Mouse (Mus musculus) 3T3-L1 (cell line): ENCODE data around the gene Mlh1.

Experiments used
- DNase-seq: peaks from one replicate; pipeline ENCODE4 v3.0.0-alpha.2; 2015; ENCODE audit warnings: low read depth, low spot score

Mlh1 gene

DNA sequence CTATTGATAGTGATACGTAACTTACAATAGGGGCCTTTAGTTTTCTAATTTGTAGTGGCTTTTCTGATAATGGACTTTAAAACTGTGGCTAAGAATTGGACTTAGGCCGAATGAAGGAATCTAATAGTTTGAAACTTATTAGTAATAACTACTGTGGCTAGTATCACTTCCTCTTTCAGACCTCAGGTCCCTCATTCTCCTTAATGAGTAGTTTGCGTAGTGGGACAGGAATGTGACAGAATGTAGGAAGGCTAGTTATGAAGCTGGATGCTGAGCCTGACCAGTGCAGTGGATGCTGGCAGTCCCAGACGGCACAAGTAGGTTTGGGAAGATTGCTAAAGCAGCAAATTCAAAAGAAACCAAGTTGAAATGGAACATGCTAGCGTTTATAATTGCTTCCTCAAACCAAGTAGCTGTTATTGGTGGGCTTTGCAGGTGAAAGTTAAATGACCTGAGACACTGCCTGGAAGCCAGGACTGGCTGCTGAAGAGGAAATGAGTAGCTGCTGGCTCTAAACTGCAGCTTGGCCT lies 51.0 kb downstream of the Mlh1 start:
- DNase-seq = no peak

DNA sequence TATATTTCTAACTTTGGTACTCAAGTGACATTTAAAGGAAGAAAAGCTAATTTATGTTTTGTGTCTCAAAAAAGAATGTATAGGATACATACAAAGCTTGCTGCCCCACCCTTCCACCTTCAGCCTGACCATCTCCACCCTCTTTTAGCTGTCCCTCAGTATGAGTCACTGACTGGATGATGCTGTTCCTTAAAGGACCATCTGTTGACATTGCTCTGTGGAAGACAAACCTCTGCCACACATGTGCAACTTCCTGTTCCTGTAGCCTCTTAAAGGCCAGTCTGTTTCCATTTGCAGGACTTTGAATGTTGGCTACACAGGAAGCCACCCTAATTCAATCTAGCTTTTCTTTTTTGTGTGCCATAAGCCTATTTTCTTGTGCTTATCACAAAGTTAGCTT lies 55.2 kb downstream of the Mlh1 start:
- peak; percentile 36 for DNase-seq

DNA sequence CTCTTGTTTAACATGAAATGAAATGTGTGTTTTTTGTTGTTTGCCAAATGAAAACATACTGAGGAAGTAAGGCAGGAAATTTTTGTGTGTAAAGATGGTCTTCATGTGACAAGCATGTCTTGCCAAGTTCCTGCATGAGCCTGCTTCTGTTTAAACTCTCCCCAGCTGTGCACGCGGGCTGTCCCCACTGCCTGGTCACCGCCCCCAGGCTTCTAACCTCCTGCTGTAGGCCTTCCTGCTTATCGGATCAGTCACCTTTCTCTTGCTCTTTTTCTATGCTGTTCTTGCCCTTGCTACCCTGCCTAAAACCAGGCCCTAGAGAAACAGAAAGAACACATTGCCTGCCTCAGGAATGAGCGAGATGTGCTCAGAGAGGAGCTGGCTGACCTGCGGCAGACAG lies 58.1 kb downstream of the Mlh1 start:
- peak; percentile 20 for DNase-seq

DNA sequence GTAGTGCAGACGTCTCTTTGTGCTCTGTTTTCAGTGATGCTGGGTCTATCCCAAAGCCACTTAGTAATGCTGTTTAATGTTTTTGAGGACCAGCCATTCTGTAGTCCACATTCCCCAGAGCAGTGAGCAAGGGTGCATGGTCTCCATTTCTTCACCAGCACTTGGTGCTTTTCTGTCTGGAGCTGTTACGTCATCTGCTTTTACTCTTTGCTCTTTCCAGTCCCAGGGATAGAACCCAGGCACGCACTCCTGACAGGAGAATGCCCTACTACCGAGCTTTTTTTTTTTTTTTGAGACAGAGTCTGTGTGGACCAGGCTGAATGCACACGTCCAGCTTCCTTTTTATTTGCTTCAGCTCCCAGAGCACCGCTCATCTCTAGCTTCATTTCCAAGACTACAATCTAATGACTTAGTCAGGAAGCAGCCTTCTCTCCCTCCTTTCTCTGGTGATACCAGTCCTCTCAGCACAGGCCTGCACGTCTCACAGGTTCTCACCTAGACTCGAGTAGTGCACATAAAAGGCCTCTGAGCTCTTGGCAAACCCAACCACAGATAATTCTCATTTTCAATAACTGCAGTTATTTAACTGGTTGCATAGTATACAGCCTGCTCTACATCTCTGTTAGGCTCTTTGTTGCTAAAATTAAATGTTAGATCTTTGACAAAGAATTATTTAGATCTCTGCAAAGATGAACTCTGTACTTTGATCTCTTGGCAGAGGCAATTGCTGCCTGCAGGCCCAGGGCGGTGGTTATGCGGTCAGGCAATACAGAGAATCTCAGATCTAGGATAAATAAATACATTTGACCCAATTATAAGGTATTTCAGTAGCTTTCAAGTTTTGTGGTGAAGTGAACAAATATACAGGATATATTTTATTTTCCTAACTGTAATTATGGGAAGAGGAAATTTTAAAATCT lies 60.2 kb downstream of the Mlh1 start:
- DNase-seq = no peak

DNA sequence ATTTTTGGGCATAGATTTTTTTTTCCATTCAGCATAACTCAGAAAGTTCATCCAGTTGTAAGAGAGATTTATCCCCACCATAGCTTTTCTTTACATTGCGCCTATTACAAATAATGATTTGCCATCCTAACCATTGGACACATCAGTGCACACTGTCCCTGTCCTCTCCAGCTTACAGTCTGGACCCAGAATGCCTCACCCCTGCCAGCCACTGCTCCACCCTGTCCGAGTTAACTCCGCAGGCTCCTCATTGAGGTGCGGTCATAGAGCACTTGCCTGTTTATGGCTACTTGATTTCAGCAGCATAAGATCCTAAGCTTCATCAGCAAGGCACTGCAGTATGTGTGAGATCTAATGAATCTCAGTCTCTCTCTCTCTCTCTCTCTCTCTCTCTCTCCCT lies 61.2 kb downstream of the Mlh1 start:
- no peak for DNase-seq

DNA sequence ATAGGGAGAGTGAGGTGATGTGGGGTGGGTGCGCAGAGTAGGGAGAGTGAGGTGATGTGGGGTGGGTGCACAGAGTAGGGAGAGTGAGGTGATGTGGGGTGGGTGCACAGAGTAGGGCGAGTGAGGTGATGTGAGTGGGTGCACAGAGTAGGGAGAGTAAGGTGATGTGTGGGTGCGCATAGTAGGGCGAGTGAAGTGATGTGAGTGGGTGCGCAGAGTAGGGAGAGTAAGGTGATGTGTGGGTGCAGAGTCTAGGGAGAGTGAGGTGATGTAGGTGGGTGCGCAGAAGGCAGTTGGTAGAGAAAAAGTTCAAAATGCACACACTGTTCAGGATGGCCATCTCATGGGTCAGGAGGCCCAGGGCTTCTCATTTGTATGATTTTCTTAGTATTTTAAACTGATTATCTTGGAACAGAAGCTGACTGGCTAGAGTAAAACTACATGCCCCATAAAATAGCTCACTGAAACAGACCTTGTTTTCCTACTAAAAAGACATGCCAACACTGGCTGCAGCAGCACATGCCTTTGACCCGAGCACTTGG lies 62.4 kb downstream of the Mlh1 start:
- DNase-seq = no peak

DNA sequence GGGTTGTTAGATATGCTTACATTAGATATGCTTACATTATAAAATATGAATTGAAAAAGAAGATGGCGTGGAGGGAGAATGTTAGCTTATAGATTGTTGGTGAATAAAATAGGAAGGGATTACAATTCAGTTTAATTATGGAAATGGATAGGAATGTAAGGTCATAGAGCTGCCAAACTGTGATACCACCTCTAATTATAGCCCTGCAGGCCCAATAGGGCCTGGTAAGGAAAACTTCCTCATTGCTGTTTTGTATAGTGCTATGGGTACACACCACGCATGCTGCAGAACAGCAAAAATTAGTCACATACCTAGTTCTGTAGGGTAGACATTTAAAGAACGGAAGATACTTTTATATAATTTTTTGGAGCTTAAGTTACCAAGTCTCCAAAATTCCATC lies 63.4 kb downstream of the Mlh1 start:
- no peak for DNase-seq

DNA sequence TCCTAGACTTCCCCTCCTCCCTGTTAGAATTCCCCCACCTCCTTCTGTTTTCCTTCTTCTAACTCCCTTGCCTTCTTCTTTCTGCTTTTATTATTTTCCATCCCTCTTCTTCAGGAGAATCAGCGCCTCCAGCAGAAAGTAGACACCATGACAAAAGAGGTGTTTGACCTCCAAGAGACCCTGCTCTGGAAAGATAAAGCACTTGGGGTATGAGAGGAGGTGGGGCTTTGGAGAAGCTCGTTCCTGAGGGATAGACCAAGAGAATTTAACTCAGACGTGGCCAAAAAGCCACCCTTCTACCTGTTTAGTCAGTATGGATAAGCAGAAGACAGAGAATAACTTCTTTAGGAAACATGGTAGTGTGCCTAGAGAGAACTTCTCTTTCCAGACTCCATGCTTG lies 63.9 kb downstream of the Mlh1 start:
- no peak for DNase-seq

DNA sequence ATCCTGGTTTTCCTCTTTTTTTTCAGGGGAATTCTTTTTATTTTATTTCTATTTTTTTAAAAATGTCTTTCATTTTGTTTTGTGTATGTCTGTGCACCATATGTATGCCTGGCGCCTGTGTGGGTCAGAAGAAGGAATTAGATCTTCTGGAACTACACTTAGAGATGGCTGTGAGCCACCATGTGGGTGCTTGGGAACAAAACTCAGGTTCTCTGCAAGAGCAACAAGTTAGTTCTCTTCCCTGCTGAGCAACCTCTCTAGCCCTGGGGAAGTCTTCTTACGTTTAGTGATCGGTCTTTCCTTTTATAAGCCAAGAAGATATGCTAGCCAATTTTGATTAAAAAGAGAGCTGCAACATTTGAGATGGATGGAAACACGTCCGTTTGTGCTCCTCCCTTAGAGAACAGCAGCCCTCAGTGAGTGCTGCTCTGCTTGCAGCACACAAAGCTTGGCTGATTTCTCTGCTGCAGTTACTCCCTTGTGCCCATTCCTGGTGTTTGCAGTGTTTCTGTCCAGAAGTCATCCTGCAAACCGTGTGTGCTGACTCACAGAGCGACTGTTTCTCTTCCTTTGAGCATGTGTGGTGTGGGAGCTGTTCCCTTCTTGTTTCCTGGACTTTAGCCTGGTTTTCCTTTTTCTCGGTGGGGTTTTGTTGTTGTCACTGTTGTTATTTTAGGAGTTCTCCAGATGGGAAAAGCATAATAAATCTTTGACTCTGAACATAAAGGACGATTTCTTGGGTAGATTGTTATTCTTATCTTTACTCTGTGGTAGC lies 66.8 kb downstream of the Mlh1 start:
- DNase-seq = peak; percentile 13

DNA sequence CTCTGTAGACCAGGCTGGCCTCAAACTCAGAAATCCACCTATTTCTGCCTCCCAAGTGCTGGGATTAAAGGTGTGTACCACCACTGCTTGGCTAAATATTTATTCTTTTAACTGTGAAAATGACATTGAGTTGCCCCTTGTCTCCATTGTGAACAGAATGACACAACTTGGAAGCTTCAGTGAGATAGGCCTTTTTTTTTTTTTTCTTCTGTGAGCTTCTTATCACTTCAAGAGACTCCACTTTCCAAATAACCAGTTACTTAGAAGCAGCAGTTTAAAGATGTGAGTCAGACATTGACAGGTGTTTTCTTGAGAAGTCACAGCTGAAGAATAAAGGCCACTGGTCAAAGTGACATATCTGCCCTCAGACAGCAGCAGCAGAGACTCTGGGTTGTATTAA lies 71.4 kb downstream of the Mlh1 start:
- no peak for DNase-seq

DNA sequence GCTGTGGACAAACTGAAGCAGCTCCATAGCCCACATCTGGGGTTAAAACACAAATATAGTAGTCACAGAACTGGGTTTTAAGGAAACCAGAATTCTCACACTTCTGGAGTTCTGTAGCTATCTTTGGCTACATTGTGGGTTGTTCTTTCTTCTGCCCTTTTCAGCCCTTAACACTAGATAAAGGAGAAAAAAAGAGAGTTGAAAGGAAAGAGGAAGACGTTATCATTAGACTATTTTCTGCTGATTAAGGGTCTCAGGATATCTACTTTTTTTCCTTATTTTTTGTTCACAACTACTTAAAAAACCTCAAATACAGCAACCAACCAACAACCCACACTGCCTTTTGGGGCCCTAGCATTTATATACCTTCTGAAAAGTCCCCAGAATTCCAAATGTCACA lies 73.3 kb downstream of the Mlh1 start:
- DNase-seq = no peak

DNA sequence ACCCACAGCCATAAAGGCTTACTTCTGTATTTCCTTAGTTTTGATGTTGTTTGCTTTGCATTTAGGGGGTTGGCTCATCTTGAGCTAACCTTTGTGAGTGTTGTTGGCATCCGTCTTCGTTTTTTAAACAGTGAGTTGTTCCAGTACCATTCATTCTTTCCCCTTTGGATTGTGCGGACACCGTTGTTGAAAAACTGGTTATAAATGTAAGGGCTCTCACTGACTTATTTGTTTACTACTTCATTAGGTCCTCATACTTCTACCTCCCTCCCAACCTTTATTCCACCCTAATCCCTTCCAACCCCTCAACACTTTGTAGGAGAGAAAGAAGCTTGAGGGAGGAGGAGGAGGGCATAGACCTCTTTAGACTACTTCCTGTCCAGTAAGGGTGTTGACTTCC lies 73.9 kb downstream of the Mlh1 start:
- no peak for DNase-seq

DNA sequence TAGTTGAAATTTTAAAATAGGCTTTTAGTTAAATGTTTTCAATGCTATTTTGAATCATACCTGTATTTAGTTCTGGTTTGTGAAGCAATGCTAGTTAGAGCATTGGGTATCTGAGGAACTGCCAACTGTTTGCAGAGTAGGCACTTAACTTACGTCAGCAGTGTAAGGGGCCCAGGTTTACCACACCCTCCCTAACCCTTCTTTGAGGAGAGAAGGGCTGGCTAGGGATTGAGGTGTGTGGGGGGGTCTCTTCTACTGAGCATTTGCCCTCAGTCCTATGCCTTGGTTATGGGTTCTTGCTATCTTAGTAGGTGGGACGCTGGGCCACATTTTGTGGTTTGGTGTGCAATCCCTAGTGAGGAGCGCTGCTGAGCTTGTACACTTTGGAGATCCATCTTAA lies 74.5 kb downstream of the Mlh1 start:
- no peak for DNase-seq

DNA sequence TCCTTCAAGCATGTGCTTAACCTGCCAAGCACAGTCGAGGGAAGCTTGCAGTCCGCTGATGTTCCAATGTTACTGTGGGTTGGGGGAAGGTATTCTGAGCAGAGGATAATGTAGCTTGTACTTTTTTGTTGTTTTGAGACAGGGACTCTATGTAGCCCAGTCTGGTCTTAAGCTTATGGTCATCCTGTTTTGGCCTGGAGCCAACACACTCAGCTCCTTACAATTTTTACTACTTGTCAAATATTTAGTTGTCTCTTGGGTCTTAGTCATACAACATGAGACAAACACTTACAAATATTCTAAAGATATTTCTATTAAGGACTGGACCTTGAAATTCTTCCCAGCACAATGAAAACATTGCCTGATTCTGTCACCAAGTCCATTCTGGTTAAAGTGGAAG lies 78.4 kb downstream of the Mlh1 start:
- peak; percentile 72 for DNase-seq

DNA sequence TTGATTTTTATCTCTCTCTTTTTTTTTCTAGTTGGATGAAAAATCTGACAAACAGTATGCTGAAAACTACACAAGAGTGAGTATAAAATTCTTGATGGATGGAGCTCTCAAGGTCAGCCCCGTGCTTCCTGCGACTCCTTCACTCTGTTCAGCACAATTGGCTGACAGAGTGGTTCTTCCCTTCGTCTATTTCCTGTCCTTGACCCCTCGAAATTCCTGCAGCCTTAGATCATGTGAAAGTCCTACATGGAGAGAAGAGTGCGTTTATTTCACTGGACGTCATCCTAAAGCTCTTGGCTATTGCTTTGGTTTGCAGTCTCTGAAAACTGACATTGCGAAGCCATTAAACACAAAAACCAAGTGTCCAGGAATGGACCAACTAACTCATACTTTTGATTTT lies 82.9 kb downstream of the Mlh1 start:
- no peak for DNase-seq

DNA sequence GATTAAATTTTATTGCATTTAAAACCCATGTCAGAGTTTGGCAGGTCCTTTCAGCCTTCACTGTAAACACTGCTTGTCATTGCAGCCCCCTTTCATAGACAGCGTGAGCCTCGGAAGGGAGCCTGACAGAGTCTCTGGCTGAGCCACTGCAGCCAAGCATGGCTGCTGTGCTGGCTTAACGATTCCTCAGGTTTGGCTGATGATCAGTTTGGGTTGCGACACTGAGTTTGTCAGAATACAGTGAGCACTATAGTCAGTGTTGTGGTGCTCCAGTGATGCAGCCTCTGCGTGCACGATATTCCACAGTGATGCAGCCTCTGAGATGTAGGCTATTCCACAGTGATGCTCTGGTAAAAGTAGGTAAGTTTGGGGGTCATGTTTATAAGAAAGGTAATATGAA lies 84.7 kb downstream of the Mlh1 start:
- no peak for DNase-seq

DNA sequence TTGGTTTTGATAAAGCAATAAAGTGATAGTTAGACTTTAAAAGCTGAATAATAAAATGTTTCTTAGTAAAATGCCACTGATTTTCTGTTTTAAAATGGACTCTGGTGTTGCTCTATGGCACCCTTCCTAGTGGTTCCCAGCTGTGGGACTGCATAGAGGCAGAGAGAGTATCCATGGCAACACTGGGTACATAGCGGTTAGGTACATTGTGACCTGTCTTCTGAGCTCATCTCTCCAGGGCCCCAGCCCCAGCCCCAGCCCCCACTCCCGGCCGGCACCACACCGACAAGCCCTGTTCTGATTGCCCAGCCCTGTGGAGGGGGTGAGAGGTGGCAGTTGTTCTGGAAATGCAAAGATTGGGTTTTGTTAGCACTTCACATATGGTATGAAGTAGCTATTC lies 86.7 kb downstream of the Mlh1 start:
- DNase-seq = no peak

DNA sequence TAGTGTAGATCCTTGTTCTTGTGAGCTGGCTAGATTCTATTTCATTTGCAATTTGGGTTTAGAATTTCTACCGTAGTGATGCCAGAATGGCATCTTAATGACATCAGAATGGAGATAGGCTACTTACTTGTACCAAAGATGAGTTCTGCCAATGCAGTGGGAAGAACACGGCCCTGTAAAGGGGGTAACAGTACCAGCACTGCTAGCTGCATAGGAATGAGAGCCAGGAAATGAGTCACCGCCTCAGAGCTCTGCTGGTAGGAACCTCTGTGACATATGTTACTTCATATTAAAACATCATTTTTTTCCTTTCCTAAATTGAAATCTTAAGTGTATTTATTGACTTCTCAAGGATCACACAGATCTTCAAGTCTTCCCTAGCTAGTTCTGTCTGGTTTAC lies 89.4 kb downstream of the Mlh1 start:
- DNase-seq = peak; percentile 86

DNA sequence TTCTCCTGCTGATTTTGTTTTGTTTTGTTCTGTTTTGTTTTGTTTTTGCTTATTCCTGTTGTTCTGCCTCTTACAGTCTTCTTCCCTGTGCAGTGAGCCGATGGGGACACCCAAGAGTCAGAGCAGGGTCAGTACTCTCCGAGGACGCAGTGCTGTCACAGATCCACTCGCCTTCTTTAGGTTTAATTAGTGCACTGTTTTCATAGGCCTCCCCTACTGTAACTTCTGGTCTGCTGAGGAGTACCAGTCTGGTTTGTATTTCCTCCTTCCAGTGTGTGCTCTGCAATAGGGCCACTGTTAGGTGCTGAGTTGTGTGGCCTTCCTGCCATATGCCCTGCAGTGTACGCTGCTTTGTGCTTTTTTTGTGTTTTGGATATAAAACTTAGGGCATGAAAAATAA lies 92.6 kb downstream of the Mlh1 start:
- DNase-seq = no peak
